Mouse (Mus musculus): ENCODE results near the gene Gm15085. TPM values are rescaled to one million over a fixed set of nuclear protein-coding genes. Genes with fewer than 3 reads are reported as not detected.
"Not testable (repeated sequence)": the region's sequence is repeated elsewhere in the genome, so short reads cannot be mapped to it uniquely, and the experiment has no call there.

Gm15085 gene
- total RNA-seq (2021), result not detected
- long read RNA-seq, experiment 1, result 0 reads
- long read RNA-seq, experiment 2, result 0 reads

GRCm38 (mm10) chrX:149447317-149447716, at the start of gene Gm15085:
Gm15085 (plus strand) TSS chrX:149447617.
- DNase-seq (ENCODE audit: low spot score in 2 of 2), result not testable (repeated sequence)

More at GRCm38 (mm10) chrX:149447317-149447716, at the start of gene Gm15085:
- H3K4me3 ChIP-seq, H3K27ac ChIP-seq: not testable (repeated sequence)

Other genes starting within 250 kb of the Gm15085 start
- gene Gm15093, start 175.2 kb upstream of the Gm15085 start, total RNA-seq (2021), result not detected
- not detected for gene Gm10439, start 147.0 kb downstream of the Gm15085 start, total RNA-seq (2021)